Mouse (Mus musculus) testis, adult 2 months (tissue): ENCODE measurements around the gene Ociad1.

Source experiments
- CTCF ChIP-seq: fragments of 200-500 bp; IDR thresholded peaks from 2 replicates; pipeline ENCODE4 v1.5.1; 2012; ENCODE audit warnings: low read depth, mild to moderate bottlenecking, inconsistent platforms, low read length, moderate library complexity; ENCODE audit not compliant: control insufficient read depth, insufficient read depth, insufficient replicate concordance
- POLR2A ChIP-seq: fragments of 200-500 bp; IDR thresholded peaks from 2 replicates; pipeline ENCODE4 v1.6.1; 2012; ENCODE audit warnings: low read depth, mild to moderate bottlenecking, inconsistent platforms, low read length, moderate library complexity; ENCODE audit not compliant: control insufficient read depth

DNA sequence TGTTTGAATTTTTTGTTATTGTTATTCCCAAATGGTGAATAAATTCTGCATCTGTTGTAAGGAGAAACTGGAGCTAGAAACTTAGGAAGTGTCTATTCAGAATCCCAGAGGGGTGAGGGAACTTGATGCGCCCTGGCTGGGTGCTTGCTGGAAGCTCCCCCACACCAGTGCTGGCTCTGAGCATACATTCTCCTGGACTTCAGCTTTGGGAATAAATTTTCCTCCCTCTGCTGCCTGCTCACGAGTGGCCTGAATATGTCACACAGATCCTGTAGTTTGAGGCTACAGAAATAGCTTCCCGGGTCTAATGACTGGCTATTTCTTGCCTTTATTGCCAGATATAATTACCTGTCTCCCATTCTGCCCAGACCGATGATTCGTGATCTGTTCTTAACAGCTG lies 70.2 kb downstream of the Ociad1 start:
- TF ChIP-seq POLR2A (no peak), CTCF (no peak)
